Mouse (Mus musculus): ENCODE results near the gene Ttc7b. TPM values are rescaled to one million over a fixed set of nuclear protein-coding genes. Genes with fewer than 3 reads are reported as not detected.

Gene Ttc7b
- polyA plus RNA-seq, 2 experiments: 7.3 to 28.1 TPM

GRCm38 (mm10) chr12:100486232-100486631 lies 34.4 kb downstream of the Ttc7b start:
- 70% methylated on average over 6 of the region's 6 CpGs for WGBS
- H3K9ac ChIP-seq (ENCODE audit: low read depth, low read length, severe bottlenecking): no peak overlapping the region
- peaks cover 22% of the 10 kb centered on the region for H3K36me3 ChIP-seq (ENCODE audit: control insufficient read depth, insufficient read depth, low read length)
- TF ChIP-seq POLR2A (IDR thresholded peaks at IDR 0.05; ENCODE audit: borderline replicate concordance, extremely low read depth, insufficient read depth, insufficient read length): no peak
- no peak overlapping the region for H3K27ac ChIP-seq (replicated peaks; ENCODE audit: low read depth, low read length)
- H3K27me3 ChIP-seq (ENCODE audit: control insufficient read depth, insufficient read depth, low read length): no peaks in the 10 kb centered on the region
- ATAC-seq (ENCODE audit: low FRiP score, low read depth): no peak
- H3K4me2 ChIP-seq (replicated peaks; ENCODE audit: low read depth, low read length, severe bottlenecking): no peak overlapping the region
- H3K4me1 ChIP-seq (ENCODE audit: control insufficient read depth, insufficient read depth, low read length): no peaks in the 10 kb centered on the region
- H3K9me3 ChIP-seq (ENCODE audit: control insufficient read depth, low read length): no peaks in the 10 kb centered on the region
- H3K4me3 ChIP-seq (replicated peaks; ENCODE audit: low read length): no peak overlapping the region
- DNase-seq (ENCODE audit: low spot score): no peak

GRCm38 (mm10) chr12:100483054-100483453 lies 37.6 kb downstream of the Ttc7b start:
- no peak for ATAC-seq (ENCODE audit: low FRiP score, low read depth)
- Histone ChIP-seq H3K9me3 (ENCODE audit: control insufficient read depth, low read length) (no peaks in the 10 kb centered on the region), H3K27me3 (ENCODE audit: control insufficient read depth, insufficient read depth, low read length) (no peaks in the 10 kb centered on the region), H3K4me3 (replicated peaks; ENCODE audit: low read length) (no peak overlapping the region), H3K27ac (replicated peaks; ENCODE audit: low read depth, low read length) (no peak overlapping the region), H3K4me1 (ENCODE audit: control insufficient read depth, insufficient read depth, low read length) (no peaks in the 10 kb centered on the region), H3K36me3 (ENCODE audit: control insufficient read depth, insufficient read depth, low read length) (0 out of 2 replicates have a peak, but pooled peaks cover 9% of the 10 kb centered on the region), H3K9ac (ENCODE audit: low read depth, low read length, severe bottlenecking) (no peak overlapping the region), H3K4me2 (replicated peaks; ENCODE audit: low read depth, low read length, severe bottlenecking) (no peak overlapping the region)
- no peak for TF ChIP-seq POLR2A (IDR thresholded peaks at IDR 0.05; ENCODE audit: borderline replicate concordance, extremely low read depth, insufficient read depth, insufficient read length)
- WGBS: 92% methylated on average over 1 of the region's 1 CpGs
- no peak for DNase-seq (ENCODE audit: low spot score)

GRCm38 (mm10) chr12:100482255-100482654 lies 38.4 kb downstream of the Ttc7b start:
- no peak overlapping the region for H3K27ac ChIP-seq (replicated peaks; ENCODE audit: low read depth, low read length)
- 82% methylated on average over 7 of the region's 7 CpGs for WGBS
- TF ChIP-seq POLR2A (IDR thresholded peaks at IDR 0.05; ENCODE audit: borderline replicate concordance, extremely low read depth, insufficient read depth, insufficient read length): no peak
- H3K4me3 ChIP-seq (replicated peaks; ENCODE audit: low read length): no peak overlapping the region
- H3K4me1 ChIP-seq (ENCODE audit: control insufficient read depth, insufficient read depth, low read length): no peaks in the 10 kb centered on the region
- 0 out of 2 replicates have a peak, but pooled peaks cover 9% of the 10 kb centered on the region for H3K36me3 ChIP-seq (ENCODE audit: control insufficient read depth, insufficient read depth, low read length)
- H3K9ac ChIP-seq (ENCODE audit: low read depth, low read length, severe bottlenecking): no peak overlapping the region
- no peaks in the 10 kb centered on the region for H3K27me3 ChIP-seq (ENCODE audit: control insufficient read depth, insufficient read depth, low read length)
- no peak overlapping the region for H3K4me2 ChIP-seq (replicated peaks; ENCODE audit: low read depth, low read length, severe bottlenecking)
- DNase-seq (ENCODE audit: low spot score): no peak
- ATAC-seq (ENCODE audit: low FRiP score, low read depth): no peak
- no peaks in the 10 kb centered on the region for H3K9me3 ChIP-seq (ENCODE audit: control insufficient read depth, low read length)

GRCm38 (mm10) chr12:100481443-100482026 lies 39.1 kb downstream of the Ttc7b start:
- Histone ChIP-seq H3K4me1 (ENCODE audit: control insufficient read depth, insufficient read depth, low read length) (no peaks in the 10 kb centered on the region), H3K4me2 (replicated peaks; ENCODE audit: low read depth, low read length, severe bottlenecking) (no peak overlapping the region), H3K36me3 (ENCODE audit: control insufficient read depth, insufficient read depth, low read length) (0 out of 2 replicates have a peak, but pooled peaks cover 9% of the 10 kb centered on the region), H3K27me3 (ENCODE audit: control insufficient read depth, insufficient read depth, low read length) (no peaks in the 10 kb centered on the region), H3K4me3 (replicated peaks; ENCODE audit: low read length) (no peak overlapping the region), H3K9ac (ENCODE audit: low read depth, low read length, severe bottlenecking) (no peak overlapping the region), H3K27ac (replicated peaks; ENCODE audit: low read depth, low read length) (no peak overlapping the region), H3K9me3 (ENCODE audit: control insufficient read depth, low read length) (no peaks in the 10 kb centered on the region)
- DNase-seq (ENCODE audit: low spot score) (no peak), ATAC-seq (ENCODE audit: low FRiP score, low read depth) (no peak)
- WGBS: 88% methylated on average over 8 of the region's 8 CpGs
- TF ChIP-seq POLR2A (IDR thresholded peaks at IDR 0.05; ENCODE audit: borderline replicate concordance, extremely low read depth, insufficient read depth, insufficient read length): no peak

- no peaks in the 10 kb centered on the region for H3K4me1 ChIP-seq (ENCODE audit: control insufficient read depth, insufficient read depth, low read length)
Observed at GRCm38 (mm10) chr12:100480642-100481442, 39.8 kb downstream of the Ttc7b start.

More at GRCm38 (mm10) chr12:100480642-100481442, 39.8 kb downstream of the Ttc7b start:
- Histone ChIP-seq H3K4me2 (replicated peaks; ENCODE audit: low read depth, low read length, severe bottlenecking) (no peak overlapping the region), H3K27me3 (ENCODE audit: control insufficient read depth, insufficient read depth, low read length) (no peaks in the 10 kb centered on the region), H3K4me3 (replicated peaks; ENCODE audit: low read length) (no peak overlapping the region), H3K36me3 (ENCODE audit: control insufficient read depth, insufficient read depth, low read length) (0 out of 2 replicates have a peak, but pooled peaks cover 9% of the 10 kb centered on the region), H3K9ac (ENCODE audit: low read depth, low read length, severe bottlenecking) (no peak overlapping the region), H3K27ac (replicated peaks; ENCODE audit: low read depth, low read length) (no peak overlapping the region), H3K9me3 (ENCODE audit: control insufficient read depth, low read length) (no peaks in the 10 kb centered on the region)
- DNase-seq (ENCODE audit: low spot score) (no peak), ATAC-seq (ENCODE audit: low FRiP score, low read depth) (no peak)
- TF ChIP-seq POLR2A (IDR thresholded peaks at IDR 0.05; ENCODE audit: borderline replicate concordance, extremely low read depth, insufficient read depth, insufficient read length): no peak
- whole genome bisulfite sequencing: 90% methylated on average over 15 of the region's 15 CpGs

Data from limb, embryonic 14.5 days (tissue).